In the genomic region with DNA sequence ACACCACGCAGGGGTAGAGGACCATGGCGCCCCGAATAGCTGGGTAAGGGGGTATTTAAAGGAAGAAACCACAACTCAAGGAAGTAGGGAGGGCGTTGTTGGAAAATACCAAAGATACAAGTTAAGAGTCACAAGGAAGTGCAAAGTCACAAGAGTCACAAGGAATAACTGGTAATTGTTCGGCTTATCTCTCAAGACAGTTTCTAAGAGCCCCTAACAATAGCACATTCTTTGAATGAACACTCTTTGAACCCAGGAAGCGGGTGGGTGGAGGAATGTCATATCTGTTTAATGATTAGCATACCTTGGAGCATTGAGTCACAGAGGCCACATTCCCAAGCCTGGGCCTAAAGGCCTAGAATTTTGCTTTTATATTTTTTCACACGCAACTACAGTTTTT, we compare ENCODE assay signal across 38 mouse cellular contexts. TPM values are rescaled to one million over a fixed set of nuclear protein-coding genes. Genes with fewer than 3 reads are reported as not detected.
"Had no signal": no experiment of that assay in that cellular context is flagged by ENCODE, and none has a peak within 500 bp of the region (broad histone marks: within the 10 kb centered on the region; RNA-seq: fewer than 3 reads in every experiment).

No protein-coding gene starts in this region.

RNA-seq across cellular contexts. Expression of a gene that starts 4.7 kb away (rescaled TPM):
- total RNA-seq: left cerebral cortex, postnatal 10 days; left cerebral cortex, postnatal 14 days; left cerebral cortex, postnatal 25 days; left cerebral cortex, postnatal 36 days; left cerebral cortex, postnatal 4 days; liver, adult 2 months; megakaryocyte progenitor cell, adult 5-6 weeks; megakaryocyte-erythroid progenitor cell, adult 5-6 weeks; midbrain, postnatal 0 days had no signal
- polyA plus RNA-seq: limb, embryonic 10.5 days; limb, embryonic 11.5 days; limb, embryonic 12.5 days; limb, embryonic 13.5 days; limb, embryonic 14.5 days; limb, embryonic 15.5 days; liver, adult 2 months; liver, embryonic 11.5 days; liver, embryonic 12.5 days; liver, embryonic 13.5 days; liver, embryonic 14.5 days; liver, embryonic 15.5 days; liver, embryonic 16.5 days; liver, postnatal 0 days; lung, adult 2 months; lung, embryonic 14.5 days; lung, embryonic 16.5 days; lung, postnatal 0 days; macrophage; midbrain, embryonic 10.5 days; midbrain, embryonic 11.5 days; midbrain, embryonic 12.5 days; midbrain, embryonic 13.5 days; midbrain, embryonic 14.5 days; midbrain, embryonic 15.5 days; midbrain, embryonic 16.5 days; midbrain, postnatal 0 days; myocyte; neural tube, embryonic 11.5 days had no signal

RNA-seq across cellular contexts. Expression of a gene that starts 23.4 kb away (rescaled TPM):
- total RNA-seq: left cerebral cortex, postnatal 10 days; left cerebral cortex, postnatal 14 days; left cerebral cortex, postnatal 25 days; left cerebral cortex, postnatal 36 days; left cerebral cortex, postnatal 4 days; liver, adult 2 months; megakaryocyte progenitor cell, adult 5-6 weeks; megakaryocyte, adult 5-6 weeks; midbrain, postnatal 0 days had no signal
- polyA plus RNA-seq: limb, embryonic 10.5 days; limb, embryonic 11.5 days; limb, embryonic 12.5 days; limb, embryonic 13.5 days; limb, embryonic 14.5 days; limb, embryonic 15.5 days; liver, adult 2 months; liver, embryonic 11.5 days; liver, embryonic 12.5 days; liver, embryonic 13.5 days; liver, embryonic 14.5 days; liver, embryonic 15.5 days; liver, embryonic 16.5 days; liver, postnatal 0 days; lung, adult 2 months; lung, embryonic 14.5 days; lung, embryonic 15.5 days; lung, embryonic 16.5 days; lung, postnatal 0 days; macrophage; midbrain, embryonic 10.5 days; midbrain, embryonic 11.5 days; midbrain, embryonic 12.5 days; midbrain, embryonic 13.5 days; midbrain, embryonic 14.5 days; midbrain, embryonic 15.5 days; midbrain, embryonic 16.5 days; midbrain, postnatal 0 days; myocyte; neural tube, embryonic 11.5 days had no signal

RNA-seq across cellular contexts. Expression of a gene that starts 38.6 kb away (rescaled TPM):
- total RNA-seq: left cerebral cortex, postnatal 10 days; left cerebral cortex, postnatal 14 days; left cerebral cortex, postnatal 25 days; left cerebral cortex, postnatal 36 days; left cerebral cortex, postnatal 4 days; liver, adult 2 months; megakaryocyte progenitor cell, adult 5-6 weeks; megakaryocyte, adult 5-6 weeks; megakaryocyte-erythroid progenitor cell, adult 5-6 weeks; midbrain, postnatal 0 days had no signal
- polyA plus RNA-seq: limb, embryonic 10.5 days; limb, embryonic 11.5 days; limb, embryonic 15.5 days; liver, adult 2 months; liver, embryonic 11.5 days; liver, embryonic 12.5 days; liver, embryonic 13.5 days; liver, embryonic 14.5 days; liver, embryonic 15.5 days; liver, embryonic 16.5 days; liver, postnatal 0 days; lung, adult 2 months; lung, postnatal 0 days; macrophage; midbrain, embryonic 10.5 days; midbrain, embryonic 11.5 days; myocyte; neural tube, embryonic 11.5 days had no signal
